Mouse (Mus musculus) layer of hippocampus, postnatal 14 days (tissue): ENCODE results near the gene 2210408I21Rik. TPM values are rescaled to one million over a fixed set of nuclear protein-coding genes. Genes with fewer than 3 reads are reported as not detected.

Source experiments
- DNase-seq, 2 experiments: peaks; one replicate each; pipeline ENCODE4 v3.0.0; 2021 to 2022; ENCODE audit warnings: low spot score in 2 of 2, mixed read lengths in 1 of 2
- total RNA-seq, 2 experiments: library from RNA; stranded (reverse); gene quantifications; 2 replicates each; pipeline ENCODE4 v1.2.3; 2021

Gene 2210408I21Rik
- total RNA-seq, 2 experiments from 2014 or later = 17.7 to 21.7 TPM

DNA sequence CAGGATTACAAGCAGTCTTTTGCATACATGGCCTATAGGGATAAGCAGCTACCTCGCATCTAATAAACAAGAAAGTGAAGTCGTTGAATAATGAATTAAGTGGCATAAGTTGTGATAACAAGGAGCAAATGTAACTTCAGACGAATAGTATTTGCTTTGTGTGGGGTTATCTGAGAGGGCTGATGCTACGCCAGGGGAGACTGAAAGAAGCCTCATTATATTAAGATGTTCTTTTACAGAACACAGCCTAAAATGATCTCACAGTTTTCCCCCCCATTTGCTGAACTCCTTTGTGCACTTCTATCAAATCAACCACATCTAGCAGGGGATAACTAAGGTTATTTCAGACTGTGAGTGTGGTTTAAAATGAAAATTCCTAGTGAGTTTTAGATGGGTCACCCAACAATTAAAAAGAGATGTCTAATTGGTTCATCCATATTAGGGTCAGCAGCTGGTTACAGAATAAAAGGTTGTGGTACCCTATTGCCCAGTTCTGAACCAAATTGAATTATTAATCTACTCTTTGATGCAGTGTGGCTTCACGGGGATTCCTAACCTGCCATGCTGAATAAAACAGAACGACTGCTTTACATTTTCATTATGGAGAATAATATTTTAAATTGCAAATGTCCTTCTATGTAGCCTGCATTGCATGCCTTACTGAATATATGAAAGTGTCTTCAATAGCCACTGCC, 343.2 kb downstream of the 2210408I21Rik start:
- DNase-seq = no peak

DNA sequence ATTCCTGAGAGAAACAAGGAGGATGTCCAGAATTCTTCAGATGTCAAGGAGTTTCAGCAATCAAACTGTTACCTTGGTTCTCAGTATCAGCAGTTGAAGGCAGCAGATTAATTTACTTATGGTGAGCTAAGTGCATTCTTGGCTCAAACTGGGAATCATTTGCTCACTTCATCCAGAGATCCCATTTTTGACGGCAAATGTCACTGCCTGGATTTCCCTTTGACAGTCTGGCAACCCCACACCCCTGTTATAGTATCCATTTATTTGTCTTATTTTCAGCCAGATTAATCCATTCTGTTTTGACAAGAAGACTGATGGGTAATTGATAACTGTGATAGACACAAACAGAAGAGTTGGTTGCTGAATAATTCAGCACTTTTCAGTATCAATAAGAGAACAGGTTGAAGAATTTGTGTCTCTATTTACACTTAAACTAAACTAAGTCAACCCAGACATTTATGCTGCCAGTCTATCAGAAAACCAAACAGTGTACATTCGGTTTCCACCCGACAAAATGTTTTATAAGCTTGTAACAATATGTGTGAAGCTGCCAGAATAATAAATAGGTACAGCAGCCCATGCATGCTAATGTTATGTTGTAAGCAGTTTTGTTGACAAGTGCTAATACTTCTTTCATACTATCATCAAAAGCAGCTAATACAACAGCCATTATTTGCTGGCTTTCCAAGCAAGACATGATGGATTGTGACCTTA, 354.8 kb downstream of the 2210408I21Rik start:
- no peak for DNase-seq

DNA sequence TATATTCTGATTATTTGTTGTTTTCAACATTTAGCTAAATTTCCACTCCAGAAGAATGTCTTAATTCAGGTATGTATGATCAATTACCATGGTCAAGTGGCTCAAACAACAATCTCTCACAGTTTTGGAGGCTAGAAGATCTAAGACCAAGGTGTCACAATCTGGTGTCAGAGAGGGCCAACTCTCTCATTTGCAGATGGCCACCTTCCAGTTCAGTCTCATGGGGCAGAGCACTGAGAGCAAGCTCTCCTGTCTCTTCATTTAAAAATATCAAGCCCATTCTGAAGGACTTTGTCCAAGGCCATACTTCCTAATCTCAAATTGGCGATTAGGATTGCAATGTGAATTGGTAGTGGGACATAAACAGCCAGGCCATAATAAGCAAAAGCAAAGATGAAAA, 378.7 kb downstream of the 2210408I21Rik start:
- no peak for DNase-seq

DNA sequence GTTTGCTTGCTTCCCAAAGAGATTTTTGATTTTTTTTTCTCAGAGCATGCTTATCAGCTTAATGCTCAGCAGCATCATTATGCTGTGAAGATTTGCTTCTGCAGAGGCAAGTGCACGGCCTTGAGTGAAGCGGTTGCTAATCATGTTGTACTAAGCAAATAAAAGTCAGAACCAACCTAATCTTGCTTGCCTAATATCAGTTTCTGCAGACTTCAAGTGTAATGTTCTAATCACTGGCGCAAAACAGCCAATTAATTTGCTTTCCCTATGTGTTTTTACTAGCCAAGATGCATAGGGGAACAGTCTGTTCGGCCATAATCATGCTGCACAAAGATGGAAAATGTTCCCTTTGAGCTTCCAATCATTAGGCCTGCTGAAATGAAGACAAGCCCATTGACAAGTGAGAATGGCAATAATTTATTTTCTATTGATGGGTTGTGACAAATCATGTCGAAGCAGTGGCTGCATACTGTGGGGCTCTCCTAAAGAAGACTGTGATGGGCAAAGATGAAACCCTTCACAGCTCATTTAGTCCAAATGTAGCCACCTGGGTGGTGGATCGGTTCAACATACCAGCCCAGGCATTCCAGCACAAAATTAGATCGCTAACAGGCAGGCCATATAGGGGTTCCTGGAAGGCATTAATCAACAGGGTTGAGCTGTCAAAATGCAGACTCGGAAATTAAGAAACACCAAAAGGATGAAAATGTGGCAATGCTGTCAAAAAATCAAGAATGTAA, 393.8 kb downstream of the 2210408I21Rik start:
- DNase-seq = no peak

- peak in 1 of 2 experiments; percentile 14 for DNase-seq
These were observed 394.4 kb downstream of the 2210408I21Rik start for GRCm38 (mm10) chr13:77529760-77530159.

DNA sequence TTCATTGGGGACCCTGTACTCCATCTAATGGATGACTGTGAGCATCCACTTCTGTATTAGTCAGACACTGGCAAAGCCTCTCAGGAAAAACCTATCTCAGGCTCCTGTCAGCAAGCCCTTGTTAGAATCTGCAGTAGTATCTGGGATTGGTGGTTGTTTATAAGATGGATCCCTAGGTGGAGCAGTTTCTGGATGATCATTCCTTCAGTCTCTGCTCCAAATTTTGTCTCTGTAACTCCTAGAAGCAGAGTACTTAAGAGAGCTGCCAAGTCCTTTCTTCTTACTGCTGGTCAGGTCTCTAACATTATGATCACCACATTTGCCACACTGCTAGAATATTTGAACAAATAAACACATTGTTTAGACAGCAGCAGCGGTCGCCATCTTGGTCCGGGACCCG, 402.1 kb downstream of the 2210408I21Rik start:
- no peak for DNase-seq

DNA sequence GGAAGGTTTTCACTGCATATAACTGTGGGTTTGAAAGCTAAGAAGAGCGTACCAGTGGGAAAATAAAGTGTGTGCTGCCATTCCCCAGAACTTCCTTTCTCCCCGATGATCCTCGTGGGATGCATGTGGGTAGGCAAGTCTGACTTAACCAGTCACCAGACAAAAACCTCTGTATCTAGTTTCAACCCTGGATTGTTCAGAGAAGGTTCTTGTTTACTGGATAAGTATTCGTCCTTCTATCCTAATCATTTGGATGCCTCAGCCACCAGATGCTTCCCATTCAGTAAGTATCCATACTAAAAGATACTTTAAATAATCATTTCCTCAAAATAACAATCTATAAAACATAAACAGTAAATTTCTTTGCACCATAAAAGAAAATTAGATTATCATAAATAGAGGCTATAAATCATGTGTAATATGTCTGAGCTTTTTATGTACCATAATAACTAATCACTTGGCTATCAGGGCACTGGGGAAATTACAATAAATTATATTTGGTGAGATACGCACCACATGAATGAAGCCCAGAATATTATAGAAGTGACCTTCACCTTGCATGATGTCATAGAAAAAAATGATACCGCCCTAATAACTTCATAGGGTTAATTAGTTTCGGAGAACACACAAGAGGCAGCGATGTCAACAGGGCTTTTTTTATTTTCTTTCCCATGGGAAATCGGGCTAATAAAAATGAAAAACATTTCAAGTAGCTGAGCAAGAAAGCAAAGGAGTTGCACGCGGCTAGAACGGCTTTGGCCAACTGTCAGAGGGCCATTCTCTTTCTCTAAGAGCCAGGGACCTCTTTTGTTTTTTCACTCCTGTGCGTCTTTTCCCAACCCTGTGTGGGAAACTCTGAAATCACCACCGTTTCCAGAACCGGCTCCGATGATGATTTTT, 412.4 kb downstream of the 2210408I21Rik start:
- DNase-seq = no peak

- peak; percentile 4 to 14 for DNase-seq
These were observed 413.0 kb downstream of the 2210408I21Rik start for GRCm38 (mm10) chr13:77548386-77548695.

- no peak for DNase-seq
These were observed 413.4 kb downstream of the 2210408I21Rik start for GRCm38 (mm10) chr13:77548750-77549149.

DNA sequence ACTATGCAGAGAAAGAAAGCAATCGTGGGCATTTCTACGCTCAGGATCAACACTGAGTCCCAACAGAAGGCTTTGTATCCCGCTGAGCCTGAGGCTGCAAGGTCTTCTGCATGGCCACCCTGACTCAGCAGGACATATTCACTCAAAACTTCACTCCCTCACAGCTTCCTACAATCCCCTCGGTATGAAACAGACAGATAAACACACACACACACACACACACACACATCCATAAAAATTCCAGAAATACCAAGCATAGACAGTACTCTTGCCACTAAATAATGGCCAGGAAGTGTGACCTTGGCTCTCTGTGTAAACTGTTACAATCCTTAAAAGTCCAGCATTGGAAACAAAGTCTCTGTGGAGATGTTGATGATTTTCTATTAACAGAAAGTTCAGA, 458.7 kb downstream of the 2210408I21Rik start:
- no peak for DNase-seq

DNA sequence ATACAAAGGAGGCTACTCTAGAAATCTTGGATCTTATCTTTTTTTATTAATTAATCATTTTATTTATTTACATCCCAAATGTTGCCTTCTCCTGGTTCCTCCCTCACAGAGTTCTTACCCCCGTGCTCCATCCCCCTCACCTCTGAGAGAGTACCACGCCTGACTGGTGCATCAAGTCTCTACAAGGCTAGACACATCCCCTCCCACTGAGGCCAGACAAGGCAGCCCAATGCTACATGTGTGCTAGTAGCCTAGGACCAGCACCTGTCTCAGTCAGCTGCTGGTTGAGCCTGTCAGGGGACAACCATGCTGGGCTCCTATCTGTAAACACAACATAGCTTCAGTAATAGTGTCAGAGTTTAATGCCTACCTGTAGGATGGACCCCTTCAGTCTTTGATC, 480.0 kb downstream of the 2210408I21Rik start:
- DNase-seq = no peak

Other genes starting within 250 kb of the 2210408I21Rik start
- 10 to 100 TPM; 17.7 to 19.6 TPM for gene Slf1, start 67 bp upstream of the 2210408I21Rik start, total RNA-seq